Mouse (Mus musculus): ENCODE measurements around the gene Tnfrsf1b.

DNA sequence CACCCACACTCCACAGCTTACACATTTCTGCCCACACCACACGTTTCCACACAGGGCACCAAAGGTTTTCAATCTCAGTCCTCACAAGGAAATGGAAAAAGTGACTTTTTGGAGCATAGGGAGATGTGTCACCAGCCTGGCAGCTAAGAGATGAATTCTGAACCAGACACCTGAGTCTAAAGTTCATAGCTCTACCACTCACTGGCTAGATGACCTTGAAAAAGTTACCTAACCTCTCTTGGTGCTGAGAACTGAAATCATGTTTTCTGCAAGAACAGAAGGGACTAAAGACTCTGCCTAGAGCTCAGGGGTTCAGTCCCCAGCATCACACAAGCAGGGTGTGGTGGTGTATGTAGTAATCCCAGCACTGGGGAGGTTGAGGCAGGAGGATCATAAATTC is 26.7 kb downstream of the Tnfrsf1b start:
- TF ChIP-seq CTCF (conservative IDR thresholded peaks at IDR 0.05; ENCODE audit: low read length), result no peak
- no peak for TF ChIP-seq POU5F1 (IDR thresholded peaks at IDR 0.05; ENCODE audit: borderline replicate concordance, low read length)
- no peak for TF ChIP-seq NANOG (IDR thresholded peaks at IDR 0.05; ENCODE audit: borderline replicate concordance, low read length)
